Mouse (Mus musculus) naive thymus-derived CD4-positive, alpha-beta T cell, adult 2 months (primary cell): ENCODE results near the gene Podn.
"Not testable (repeated sequence)": the region's sequence is repeated elsewhere in the genome, so short reads cannot be mapped to it uniquely, and the experiment has no call there.

Experiments used
- DNase-seq: peaks from one replicate; pipeline ENCODE4 v3.0.0-alpha.2; 2011; ENCODE audit warnings: low read depth

Gene Podn

GRCm38 (mm10) chr4:108096345-108096744 lies at the start of gene Podn:
TSS of gene Podn (minus strand) at chr4:108096445.
- DNase-seq: no peak

DNA sequence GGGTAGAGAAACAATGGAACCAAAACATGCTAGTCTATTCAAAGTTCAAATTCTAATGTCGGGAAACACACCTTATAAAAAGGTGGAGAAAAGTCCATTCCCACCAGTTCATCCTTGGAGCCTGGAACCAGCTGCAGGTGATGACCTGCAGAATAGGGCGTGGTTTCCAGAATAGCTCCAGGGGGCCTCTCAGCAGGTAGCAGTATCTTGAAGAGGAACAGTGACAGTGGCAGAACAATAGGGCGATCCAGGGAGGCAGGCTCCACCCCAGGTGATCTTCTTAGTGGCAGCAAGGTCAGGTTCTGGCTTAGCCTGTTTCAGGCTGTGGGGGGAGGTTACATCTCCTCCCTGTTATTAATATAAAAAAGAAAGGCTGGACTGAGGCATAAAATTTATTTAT lies 49.3 kb upstream of the Podn start:
- DNase-seq: not testable (repeated sequence)

DNA sequence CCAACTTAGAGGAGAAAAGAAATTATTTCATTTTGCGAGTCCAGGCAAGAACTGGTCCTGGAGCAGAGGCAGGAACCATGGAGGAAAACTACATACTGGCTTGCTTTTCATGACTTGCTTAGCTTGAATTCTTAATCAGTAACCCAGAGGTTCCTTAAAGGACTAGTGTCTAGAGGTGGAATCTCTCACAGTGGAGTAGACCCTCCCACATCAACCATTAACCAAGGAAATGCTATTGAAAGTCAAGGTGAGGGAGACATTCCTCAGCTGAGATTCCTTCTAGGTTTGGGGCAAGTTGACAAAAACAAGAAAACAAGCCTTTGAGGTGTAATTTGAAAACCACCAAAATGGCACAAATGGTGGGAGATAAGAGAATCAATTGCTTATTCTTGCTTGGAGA lies 48.6 kb upstream of the Podn start, which contains the start of gene Scp2:
Gene Scp2, minus strand, starts transcription at position 119 of the 400 bp plus-strand sequence.
- DNase-seq: no peak

DNA sequence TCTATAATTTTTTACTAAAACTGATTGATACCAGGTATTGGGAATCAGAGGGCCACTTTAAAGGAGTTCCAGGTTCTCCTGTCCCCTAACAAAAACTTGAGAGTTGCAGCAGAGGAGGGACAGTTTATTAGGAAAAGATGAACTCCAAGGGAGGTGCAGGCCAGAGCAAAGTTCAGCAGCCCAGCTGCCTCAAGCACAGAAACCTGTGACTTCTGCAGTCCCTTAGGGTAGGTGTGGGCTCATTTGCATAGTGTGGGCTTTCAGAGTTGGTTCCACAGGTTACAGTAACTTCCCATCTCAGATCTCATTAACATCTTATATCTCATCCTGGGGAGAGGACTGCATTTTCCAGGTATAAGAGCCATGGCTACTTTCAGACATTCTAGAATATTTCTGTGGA lies 47.5 kb upstream of the Podn start:
- no peak for DNase-seq

DNA sequence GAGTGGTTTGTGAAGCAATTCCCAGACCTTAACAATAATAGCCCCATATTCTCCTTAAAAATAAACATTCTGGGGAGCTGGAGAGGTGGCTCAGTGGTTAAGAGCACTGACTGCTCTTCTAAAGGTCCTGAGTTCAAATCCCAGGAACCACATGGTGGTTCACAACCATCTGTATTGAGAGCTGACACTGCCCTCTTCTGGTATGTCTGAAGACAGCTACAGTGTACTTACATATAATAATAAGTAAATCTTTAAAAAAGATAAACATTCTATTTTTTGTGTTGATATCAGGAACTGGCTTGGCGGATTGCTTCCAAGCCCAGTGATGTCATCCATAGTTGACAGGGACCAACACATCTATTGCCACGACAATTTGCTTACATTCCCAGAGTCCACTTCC lies 46.9 kb upstream of the Podn start:
- DNase-seq: peak; percentile 34

- DNase-seq: no peak
Measured at GRCm38 (mm10) chr4:108136938-108137337, 40.7 kb upstream of the Podn start.

DNA sequence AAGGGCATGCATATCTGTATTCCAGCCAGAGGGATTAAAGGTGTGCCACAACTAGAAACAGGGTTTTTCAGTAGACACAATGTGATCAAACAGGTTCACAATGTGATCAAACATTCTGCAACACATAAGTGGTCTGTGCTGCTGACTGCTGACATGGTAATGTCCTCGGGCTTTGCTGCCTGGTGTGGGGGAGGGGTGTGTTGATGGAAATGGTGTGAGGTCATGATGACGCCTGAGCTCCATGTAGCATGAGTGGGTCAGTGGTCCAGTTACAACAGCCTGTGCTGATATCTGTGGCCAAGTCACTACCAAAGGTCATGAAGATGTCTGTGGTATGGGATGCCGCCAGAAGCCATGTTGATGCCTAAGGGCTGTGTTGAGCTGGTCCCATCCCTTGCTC lies 34.2 kb upstream of the Podn start:
- no peak for DNase-seq

DNA sequence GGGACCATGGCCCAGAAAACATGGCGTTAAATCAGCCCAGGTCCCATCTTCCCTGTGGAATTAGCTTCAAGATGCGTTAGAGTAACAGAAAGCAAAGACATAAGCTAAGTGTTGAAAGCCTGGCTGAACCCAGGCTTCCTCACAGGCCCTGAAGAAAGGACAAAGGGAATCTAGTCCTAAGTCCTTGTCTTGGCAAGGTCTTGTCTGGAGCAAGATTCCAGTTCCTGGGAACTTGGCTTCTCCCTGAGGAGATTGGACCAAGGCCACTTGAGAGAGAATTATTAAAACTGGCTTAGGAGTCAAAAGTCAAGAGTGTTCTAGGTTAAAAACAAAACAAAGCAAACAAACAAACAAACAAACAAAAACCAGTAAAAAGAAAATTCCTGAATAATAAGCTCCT lies 32.1 kb upstream of the Podn start:
- DNase-seq: no peak

GRCm38 (mm10) chr4:108127516-108127915 lies 31.3 kb upstream of the Podn start:
- no peak for DNase-seq

GRCm38 (mm10) chr4:108126260-108126659 lies 30.0 kb upstream of the Podn start:
- no peak for DNase-seq

- no peak for DNase-seq
Measured at GRCm38 (mm10) chr4:108124104-108124503, 27.9 kb upstream of the Podn start.

DNA sequence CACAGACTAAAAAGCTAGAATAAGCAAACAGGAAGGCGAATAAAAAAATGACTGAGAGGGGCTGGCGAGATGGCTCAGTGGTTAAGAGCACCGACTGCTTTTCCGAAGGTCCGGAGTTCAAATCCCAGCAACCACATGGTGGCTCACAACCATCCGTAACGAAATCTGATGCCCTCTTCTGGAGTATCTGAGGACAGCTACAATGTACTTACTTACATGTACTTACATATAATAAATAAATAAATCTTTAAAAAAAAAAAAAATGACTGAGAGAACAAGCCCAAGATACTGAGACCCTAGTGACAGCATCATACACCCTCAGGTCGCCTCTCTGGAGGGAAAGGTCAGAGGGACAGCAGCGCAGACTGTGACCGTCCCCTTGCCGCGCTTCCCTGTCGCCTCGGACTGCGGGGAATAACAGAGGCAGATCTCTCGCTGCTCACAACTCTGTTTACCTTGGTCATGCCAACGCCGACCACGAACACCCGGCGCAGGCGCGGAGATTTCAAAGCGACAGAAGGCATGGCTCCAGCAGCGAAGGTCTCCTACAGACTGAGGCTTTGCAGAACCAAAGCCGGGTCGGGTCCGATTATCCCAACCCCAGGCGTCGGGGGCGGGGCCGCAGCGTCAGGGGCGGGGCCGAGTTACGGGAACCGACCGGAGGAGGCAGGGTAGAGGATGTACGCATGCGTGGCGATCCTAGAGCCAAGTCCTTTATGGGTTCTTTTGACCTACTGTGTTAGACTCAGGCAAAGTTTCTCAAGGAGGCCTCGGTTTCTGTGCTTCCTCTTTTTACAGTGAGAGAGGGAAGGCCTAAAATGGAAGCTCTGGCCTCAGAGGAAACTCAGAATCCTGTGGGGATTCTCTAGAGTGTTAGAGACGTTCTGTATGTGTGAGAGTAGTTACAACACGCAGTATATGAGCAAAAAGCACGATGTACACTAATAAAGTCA lies 22.0 kb upstream of the Podn start:
- DNase-seq: peak; percentile 90

- no peak for DNase-seq
Measured at GRCm38 (mm10) chr4:108117488-108117887, 21.2 kb upstream of the Podn start.

DNA sequence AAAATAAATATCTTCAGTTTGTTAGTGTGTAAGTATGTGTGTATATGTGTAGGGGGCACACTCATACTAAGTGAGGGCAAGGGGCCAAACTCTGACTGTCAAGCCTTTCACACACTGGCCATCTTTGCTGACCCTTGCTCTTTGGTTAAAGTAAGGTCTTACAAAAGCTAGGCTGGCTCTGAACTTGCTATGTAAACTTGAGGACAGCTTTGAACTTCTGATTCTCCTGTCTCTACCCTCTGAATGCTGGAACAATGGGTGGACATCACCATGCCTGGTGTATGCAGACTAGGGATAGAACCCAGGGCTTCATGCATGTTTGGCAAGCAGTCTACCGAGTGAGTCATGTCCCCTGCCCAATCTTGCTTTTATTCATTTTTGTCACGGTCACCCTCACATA lies 20.2 kb upstream of the Podn start:
- peak; percentile 7 for DNase-seq

DNA sequence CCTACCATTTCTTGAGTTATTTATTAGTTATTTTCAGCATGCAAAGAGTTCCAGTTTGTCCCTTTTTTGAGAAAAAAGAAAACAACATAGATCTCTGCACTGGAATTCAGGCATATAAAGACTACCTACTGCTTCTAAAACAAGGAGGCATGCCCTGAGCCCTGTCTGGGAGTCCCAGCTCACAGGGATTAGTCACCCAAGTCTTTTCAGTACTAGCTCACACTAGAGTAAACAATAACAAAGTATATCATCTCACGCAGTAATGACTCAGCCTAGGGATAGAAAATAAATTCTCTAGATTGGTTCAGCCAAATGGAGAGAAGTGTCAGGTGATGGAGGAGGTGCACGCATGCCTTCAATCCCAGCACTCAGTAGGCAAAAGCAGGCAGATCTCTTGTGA lies 14.5 kb upstream of the Podn start:
- DNase-seq: no peak

DNA sequence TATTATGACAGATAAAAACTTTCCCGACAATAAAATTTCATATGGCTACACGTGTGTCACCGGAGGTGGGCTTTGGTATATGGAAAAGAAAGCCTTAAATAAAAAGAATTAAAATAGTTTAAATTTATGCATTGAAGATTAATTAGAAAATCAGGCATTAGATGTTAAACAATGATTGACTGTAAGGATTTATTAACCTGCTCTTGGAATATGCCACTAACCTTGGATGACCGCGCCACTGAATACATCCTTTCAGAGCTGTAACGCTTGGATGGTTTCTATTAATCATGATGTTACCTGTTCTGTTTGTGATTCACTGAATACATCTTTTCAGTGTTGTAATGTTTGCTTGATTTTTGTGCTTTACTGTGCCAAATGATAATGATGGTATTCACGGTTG lies 13.5 kb upstream of the Podn start:
- no peak for DNase-seq

DNA sequence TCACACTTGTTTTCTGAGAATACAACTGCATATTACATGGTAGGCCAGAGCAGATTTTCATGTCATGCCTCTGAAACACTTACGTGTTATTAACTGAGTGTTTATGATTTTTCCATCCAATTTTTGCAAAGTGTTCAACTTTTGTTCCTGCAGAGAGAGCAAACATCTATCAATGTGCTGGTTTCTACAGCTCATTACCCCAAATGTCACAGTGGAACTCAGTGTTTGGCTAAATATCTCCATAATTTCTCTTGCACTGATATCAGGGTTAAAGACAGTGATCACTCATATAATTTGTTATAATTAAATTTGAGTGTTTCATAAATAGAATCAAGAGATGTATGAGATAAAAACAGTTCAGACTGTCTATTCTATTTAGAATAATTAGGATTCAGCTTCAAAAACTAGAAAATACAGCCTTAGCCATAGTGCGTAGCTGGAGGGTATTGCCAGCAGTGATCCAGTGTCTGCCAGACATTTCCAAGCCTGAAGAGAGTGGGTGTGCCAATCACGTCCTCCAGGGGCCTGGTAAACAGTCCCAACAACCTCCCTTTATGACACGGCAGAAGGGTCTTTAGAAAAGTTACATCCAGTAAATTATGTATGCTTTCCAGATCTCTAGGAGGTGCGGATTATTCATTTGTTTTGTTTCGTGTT lies 3.4 kb downstream of the Podn start:
- no peak for DNase-seq

GRCm38 (mm10) chr4:108083993-108084392 lies 12.3 kb downstream of the Podn start:
- no peak for DNase-seq

DNA sequence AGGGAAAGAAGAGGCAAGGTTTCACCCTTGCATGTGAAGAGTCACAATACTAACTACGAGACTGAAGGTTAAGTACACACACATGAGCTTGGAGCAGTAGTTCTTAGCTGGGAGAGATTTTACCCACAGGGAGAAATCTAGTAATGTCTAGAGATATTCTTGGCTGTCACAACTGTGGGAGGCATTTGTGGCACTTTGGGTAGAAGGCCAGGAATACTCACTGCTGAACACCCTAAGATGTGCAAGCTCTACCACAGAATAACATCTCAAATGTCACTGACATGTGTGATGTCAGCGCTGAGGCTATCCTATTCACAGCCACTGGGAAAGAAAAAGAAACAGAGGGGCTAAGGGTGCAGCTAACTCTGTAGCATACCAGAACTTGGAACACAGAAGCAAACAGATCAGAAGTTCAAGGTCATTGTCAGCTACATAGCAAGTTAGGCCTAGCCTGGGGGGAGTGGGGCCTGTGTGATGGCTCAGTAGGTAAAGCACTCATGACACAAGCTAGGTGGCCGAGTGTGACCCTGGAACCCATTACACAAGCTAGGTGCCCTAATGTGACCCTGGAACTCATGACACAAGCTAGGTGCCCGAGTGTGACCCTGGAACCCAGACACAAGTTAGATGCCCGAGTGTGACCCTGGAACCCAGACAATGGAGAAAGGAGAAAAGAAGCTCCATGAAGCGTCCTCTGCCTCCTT lies 13.1 kb downstream of the Podn start:
- peak; percentile 18 for DNase-seq

DNA sequence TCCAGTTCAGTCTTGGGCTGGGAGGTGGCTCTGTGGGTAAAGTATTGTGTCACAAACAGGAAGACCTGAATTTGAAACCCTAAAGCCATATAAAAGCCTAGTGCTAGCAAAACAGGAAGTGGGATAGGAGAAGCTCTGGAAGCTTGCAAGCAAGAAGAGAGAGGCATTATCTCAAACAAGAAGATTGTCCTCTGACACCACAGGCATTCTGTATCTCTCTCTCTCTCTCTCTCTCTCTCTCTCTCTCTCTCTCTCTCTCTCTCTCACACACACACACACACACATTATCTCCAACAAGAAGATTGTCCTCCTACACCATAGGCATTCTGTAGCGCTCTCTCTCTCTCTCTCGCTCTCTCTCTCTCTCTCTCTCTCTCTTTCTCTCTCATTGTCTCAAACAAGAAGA lies 13.8 kb downstream of the Podn start:
- DNase-seq: peak; percentile 63

- peak; percentile 71 for DNase-seq
Measured at GRCm38 (mm10) chr4:108080876-108081275, 15.4 kb downstream of the Podn start.

DNA sequence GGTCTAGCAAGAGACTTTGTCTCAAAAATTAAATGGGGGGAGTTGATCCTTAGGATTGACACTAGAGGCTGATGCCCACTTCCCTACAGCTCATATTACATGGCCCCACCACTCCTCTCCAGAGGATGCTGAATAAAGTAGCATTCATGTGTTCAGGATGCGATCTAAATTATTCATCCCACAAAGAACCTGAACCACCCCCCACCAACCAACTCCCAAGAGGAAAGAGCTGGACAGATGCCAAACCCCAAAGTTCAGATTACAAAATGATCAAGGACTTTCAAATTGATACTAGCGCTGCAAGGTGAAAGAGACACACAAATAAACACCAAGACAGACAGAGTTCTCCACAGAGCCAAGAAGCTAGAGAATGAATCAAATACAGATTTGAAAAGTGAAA lies 16.5 kb downstream of the Podn start:
- DNase-seq: peak; percentile 18

- not testable (repeated sequence) for DNase-seq
Measured at GRCm38 (mm10) chr4:108079191-108079590, 17.1 kb downstream of the Podn start.
